Mouse (Mus musculus) activated CD4-positive, CD25-positive, alpha-beta regulatory T cell, adult 4 months (primary cell): ENCODE data around the gene Kctd3. TPM values are rescaled to one million over a fixed set of nuclear protein-coding genes. Genes with fewer than 3 reads are reported as not detected.
"Not testable (repeated sequence)": the region's sequence is repeated elsewhere in the genome, so short reads cannot be mapped to it uniquely, and the experiment has no call there.

ENCODE experiments used
- ATAC-seq: one replicate; pipeline ENCODE4 v1.8.0; 2017
- polyA plus RNA-seq, 2 experiments: library from polyadenylated mRNA; unstranded; fragments of 100-300 nt; shearing (Covaris generic); gene quantifications; one replicate each; pipeline ENCODE4 v1.2.1; 2017

Gene Kctd3
- polyA plus RNA-seq, result 1 to 10 TPM; 5.4 to 8.1 TPM

GRCm38 (mm10) chr1:189007239-189007979 lies at the start of gene Kctd3:
TSS of gene Kctd3 (minus strand) at chr1:189007841.
- peak; percentile 82 for ATAC-seq

GRCm38 (mm10) chr1:189057425-189057824 lies 49.8 kb upstream of the Kctd3 start:
- no peak for ATAC-seq

DNA sequence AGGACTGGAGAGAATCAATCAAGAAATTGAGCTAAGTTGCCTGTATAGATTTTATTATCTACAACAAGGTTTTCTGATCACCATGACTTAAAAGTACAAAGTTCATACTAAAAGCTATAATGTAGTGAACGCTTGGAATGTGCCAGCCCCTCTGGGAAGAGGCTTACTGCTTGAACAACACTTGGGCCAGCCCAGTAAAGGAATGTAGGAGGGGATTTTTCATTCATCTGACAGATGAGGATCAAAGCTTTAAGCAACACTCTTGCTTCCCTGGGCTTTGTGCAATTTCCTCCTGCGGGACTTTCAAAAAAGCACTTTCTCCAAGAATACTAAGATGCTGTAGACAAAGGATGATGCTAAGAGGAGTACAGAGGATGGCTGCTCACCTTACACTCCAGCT lies 48.3 kb upstream of the Kctd3 start:
- no peak for ATAC-seq

GRCm38 (mm10) chr1:189054941-189055551 lies 47.4 kb upstream of the Kctd3 start:
- no peak for ATAC-seq

DNA sequence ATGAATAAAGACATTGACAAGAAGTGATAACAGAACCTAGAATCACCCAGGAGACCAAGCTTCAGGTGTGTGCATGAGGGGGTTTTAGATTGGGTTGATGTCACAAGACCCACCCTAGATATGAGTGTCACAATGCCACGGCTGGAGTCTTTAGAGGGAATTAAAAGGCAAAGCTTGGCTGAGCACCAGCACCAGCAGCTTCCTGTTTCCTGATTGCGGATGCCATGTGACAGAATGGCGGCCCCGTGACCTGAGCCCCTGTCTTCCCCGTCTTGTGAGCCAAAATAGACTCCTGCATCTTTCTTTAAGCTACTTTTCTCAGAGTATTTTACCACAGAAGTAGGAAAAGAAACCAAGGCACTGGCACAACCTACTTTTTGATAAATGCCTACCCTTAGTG lies 46.5 kb upstream of the Kctd3 start:
- ATAC-seq, result no peak

DNA sequence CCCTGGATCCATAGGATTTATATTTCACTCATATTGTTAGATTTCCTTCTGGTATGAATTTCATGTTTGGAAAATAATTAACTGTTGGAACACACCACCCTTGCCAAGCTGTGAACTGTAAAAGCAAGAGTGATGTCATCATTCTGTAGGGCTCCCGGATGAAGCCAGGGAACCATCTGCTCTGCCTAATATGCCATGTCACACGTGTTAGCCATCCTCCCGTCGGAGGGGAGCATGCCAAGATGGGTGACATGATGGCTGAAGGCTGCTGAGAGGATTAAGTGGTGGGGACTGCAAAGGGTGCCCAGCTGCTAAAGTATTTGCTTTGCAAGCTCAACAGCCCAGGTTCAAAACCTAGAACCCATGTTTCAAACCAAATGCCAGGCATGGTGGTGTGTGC lies 44.5 kb upstream of the Kctd3 start:
- ATAC-seq, result no peak

- no peak for ATAC-seq
Measured at GRCm38 (mm10) chr1:189050122-189050521, 42.5 kb upstream of the Kctd3 start.

DNA sequence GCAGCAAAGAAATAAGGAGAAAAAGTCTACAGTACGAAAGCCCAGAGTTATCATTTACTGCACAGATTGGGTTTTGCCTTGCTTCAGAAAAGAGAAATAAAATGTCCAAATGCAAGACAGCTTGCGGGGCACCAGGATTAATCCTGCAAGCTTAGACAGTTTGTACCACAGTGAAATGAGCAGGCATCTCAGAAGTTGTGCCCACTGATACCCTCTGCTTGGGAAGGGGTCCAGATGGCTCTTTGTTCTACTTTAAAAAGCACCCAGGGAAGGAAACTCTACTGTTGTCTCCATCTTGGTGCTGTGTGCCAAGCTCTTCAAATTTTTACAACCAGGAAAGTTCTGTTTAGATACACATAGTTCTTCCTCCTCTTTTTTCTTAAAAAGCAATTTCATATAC lies 40.7 kb upstream of the Kctd3 start:
- ATAC-seq, result no peak

DNA sequence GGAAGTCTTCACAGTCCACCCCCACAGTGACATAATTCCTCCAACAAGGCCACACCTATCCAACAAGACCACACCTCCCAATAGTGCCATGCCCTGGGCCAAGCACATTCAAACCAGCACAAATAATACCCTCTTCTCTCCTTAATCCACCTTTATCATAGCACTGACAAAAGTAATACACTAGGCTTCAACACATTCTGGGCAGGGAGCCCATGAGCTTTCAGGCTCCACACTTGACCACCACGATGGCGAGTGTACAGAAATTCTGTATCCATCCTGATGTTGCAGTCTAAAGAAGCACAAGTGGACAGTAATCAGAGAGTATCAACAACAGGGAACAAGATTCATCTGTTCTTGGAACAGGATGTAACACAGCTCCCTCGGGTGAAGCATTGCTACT lies 40.3 kb upstream of the Kctd3 start:
- no peak for ATAC-seq

GRCm38 (mm10) chr1:189046831-189047230 lies 39.2 kb upstream of the Kctd3 start:
- ATAC-seq, result no peak

DNA sequence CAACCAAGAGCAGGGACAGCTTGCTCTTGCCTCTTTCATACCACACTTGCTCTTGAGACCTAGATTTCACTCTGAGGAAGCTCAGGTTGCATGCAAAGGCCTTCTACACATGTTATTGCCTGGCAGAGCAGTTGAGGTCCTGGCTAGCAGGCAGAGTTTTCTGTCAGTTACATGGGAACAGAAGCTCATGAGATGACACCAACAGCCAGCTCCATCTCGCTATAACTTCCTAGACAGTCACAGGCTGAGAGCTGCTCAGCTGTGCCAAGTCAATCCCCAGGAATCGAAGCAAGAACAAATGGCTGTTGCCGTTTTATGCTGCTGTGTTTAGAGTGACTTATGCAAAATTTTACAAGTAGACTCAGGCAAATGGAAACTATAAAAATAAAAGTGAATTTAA lies 38.7 kb upstream of the Kctd3 start:
- ATAC-seq, result no peak

- ATAC-seq, result no peak
Measured at GRCm38 (mm10) chr1:189041261-189041660, 33.6 kb upstream of the Kctd3 start.

- ATAC-seq, result no peak
Measured at GRCm38 (mm10) chr1:189039348-189039747, 31.7 kb upstream of the Kctd3 start.

- ATAC-seq, result not testable (repeated sequence)
Measured at GRCm38 (mm10) chr1:189032817-189033216, 25.2 kb upstream of the Kctd3 start.

DNA sequence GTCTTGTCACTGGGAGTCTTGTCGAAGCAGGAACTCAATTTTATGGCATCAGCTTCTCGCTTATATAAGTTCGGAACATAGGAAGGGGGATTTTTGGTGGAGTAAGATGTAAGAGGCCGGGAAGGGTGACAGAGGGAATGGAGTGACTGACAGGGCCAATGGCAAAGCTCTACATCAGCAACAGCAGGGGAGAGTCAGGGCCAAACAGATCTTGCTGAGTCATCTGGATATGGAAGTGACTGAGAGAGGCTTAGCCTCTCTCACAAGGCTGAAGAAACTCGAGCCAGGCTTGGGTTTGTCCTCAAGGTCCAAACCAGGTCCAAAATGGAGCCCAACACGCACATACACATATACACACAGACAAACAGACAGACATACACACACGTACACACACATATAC lies 23.3 kb upstream of the Kctd3 start:
- no peak for ATAC-seq

DNA sequence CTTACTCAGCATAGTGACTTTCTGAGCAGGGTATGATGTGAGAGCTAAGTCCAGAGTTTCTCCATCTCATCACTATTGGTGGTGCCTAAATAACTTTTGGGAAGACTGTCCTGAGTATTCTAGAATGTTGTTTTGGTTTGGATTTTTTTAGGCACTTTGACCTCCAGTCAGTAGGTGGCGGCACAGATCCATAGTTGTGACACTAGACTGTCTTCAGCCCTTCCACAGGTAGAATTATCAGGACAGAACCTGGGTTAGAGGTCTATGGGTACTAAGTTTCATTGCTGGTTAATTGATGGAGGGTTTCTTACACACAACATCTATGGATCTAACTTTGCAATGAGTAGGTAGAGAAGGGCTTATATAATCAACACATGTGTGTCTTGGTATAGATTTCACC lies 20.6 kb upstream of the Kctd3 start:
- no peak for ATAC-seq

DNA sequence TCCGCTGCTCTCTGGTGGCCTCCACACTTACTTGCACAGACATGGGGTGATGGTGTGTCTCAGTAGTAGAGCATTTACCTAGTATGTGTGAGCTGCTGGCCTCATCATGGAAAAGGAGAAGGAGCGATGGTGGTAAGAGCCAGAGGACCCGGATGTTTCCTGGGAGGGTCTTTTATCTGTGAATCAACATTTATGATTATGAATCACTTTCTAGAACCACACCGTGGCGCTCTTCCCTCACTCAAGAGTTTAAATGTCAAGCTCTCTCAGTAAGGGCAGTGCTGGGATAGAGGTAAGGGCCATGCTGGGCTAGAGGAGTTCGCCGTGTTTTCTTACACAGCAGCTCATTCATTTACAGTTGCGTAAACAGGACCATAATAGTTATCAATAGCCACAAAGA lies 19.2 kb upstream of the Kctd3 start:
- ATAC-seq, result no peak

DNA sequence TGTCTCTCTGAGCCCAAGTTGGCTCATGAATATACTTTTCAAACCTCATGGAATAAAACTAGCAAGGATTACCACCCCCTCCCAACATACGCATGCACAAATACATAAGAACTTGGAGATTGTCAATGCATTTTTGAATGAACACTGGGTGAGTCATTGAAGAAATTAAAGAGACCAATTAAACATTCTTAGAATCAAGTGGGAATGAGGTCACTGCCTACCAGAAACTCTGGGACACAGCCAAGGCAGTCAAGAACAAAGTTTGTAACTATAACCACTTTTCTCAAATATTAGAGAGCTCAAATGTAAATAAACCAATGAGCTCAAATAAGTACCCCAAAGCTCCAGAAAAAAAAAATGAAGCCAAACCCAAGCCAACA lies 16.1 kb upstream of the Kctd3 start:
- no peak for ATAC-seq

DNA sequence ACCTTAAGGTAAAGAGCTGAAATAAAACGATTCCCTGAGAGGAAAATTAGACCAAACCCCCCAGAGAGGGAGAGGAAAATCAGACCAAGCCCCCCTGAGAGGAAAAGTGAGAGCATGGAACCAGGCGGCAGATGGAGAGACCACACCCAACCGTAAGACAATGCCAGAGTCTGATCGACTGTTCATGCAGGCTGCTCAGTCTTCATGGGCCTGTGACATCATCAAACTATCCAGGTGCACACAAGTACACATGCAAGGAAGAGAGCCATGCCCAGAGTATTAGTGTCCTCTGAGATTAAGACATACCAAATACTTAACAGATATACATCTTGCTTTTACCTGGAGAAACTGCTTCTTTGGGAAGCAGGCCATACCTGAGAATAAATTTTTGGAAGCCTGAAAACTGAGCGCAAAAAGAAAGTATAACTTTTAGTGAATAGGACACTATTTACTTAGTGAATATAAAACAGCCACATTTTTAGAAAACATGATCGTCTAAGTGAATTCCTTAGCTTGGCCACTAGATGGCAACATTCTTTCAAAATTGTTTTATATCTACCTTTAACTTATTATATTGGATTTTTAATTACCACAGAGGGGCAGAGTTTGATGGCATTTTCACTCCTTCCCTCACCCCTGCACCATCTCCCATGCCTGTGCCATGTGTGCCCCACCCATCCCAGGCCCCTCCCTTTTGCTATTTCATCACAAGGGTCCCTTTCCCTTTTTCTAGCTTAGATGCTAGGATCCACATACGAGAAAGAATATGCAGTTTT lies 15.5 kb upstream of the Kctd3 start:
- ATAC-seq, result peak; percentile 61

DNA sequence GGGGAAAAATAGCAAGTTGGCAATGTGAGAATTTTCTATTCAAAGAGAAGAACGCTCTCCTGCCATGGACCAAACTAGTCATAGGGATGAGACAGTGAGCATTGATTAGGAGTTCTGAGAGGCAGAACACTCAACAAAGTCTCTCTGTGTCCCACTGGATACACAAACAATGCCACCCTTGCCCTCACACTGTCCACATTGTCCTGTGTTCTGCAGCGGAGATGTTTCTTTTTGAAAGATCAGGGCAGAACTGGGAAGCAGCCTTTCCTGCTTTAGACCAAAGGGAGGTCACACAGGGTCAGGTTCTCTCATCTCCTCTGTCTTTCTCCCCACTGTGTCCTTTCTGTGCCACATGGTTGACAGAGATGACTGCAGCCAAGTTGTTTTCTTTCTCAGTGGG lies 7.7 kb upstream of the Kctd3 start:
- no peak for ATAC-seq

DNA sequence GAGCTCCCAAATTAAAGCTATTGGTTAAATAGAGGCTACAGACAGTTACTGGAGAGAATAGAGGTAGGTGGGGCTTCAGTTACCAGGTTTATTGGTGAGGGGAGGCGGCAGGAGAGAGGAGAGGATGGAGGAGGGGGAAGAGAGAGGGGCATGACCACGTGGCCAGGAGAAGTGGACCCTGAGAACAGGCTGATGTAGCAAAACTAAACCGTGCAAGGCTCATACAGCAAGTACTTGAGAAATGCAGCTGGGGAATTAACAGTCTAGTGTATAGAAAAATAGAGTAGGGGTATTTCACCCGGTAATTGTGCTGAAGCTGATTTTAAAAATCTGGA lies 5.9 kb upstream of the Kctd3 start:
- no peak for ATAC-seq

DNA sequence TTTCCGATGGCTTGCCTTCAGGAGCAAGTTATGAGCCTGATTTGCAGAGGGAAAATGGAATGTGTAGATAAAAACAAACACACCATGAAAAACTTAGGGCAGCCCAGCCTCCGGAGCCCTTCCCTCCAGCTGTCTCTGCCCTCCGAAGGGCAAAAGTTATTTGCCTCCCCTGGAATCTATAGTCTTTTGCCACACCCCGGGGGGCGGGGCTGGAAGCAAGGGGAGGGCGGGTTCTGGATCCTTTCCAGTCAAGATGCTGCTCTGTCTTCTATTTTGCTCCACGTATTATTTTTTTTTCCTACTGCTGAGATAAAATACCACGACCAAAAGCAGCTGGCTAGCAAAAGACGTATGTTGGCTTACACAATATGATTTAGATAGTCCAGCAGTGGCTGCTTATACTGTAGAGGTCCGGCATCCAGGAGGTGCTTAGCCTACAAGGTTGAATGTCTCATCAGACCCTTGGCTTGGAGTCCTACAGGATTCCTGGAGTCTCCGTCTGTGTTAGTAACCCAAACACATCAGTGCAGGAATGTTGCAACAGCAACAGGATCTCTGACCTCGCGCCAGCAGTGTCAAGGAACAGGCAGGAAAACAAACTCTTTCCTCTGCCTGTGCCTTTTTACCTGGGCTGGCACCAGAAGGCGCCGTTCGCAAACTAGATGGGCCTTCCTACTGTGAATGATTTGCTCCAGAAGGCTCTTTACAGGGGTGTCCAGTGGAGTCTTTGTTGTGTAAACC lies 5.4 kb upstream of the Kctd3 start:
- no peak for ATAC-seq

GRCm38 (mm10) chr1:189010671-189011070 lies 3.0 kb upstream of the Kctd3 start:
- ATAC-seq, result no peak
